Comparison of ENCODE assay signal across 1 mouse cellular context in genomic region chr2:170511073-170511891, GRCm38 (mm10).
TF ChIP-seq lines count a peak whose summit lies in the region.

No protein-coding gene starts in this region.

TF ChIP-seq in MEL, 35 proteins besides CTCF, POLR2A, EP300 and RAD21 (continued from another document):
- TF ChIP-seq MEF2A (IDR thresholded peaks at IDR 0.05; ENCODE audit: extremely low read depth, insufficient replicate concordance, low read depth, low read length, poor library complexity, severe bottlenecking): no peak
- TF ChIP-seq MAZ (IDR thresholded peaks at IDR 0.05; ENCODE audit: low read depth, low read length): 0 out of 2 replicates have a peak, but pooled peaks have one; percentile 20
- peak; percentile 72 for TF ChIP-seq MXI1 (IDR thresholded peaks at IDR 0.05; ENCODE audit: low read depth, low read length)
- no peak for TF ChIP-seq CHD2 (IDR thresholded peaks at IDR 0.05; ENCODE audit: low read length)
- TF ChIP-seq NELFE (IDR thresholded peaks at IDR 0.05; ENCODE audit: low read depth, low read length): peak; percentile 43; the same call in 1 of the 2 replicates
- TF ChIP-seq TAL1 (IDR thresholded peaks at IDR 0.05; ENCODE audit: low read length): no peak
- 0 out of 2 replicates have a peak, but pooled peaks have one; percentile 32 for TF ChIP-seq BHLHE40 (IDR thresholded peaks at IDR 0.05; ENCODE audit: borderline replicate concordance, low read depth, low read length)
- TF ChIP-seq ZKSCAN1 (IDR thresholded peaks at IDR 0.05; ENCODE audit: low read depth, low read length): no peak
